Mouse (Mus musculus) liver, embryonic 11.5 days (tissue): ENCODE measurements around the gene N4bp2l2. TPM values are rescaled to one million over a fixed set of nuclear protein-coding genes. Genes with fewer than 3 reads are reported as not detected.

Source experiments
- ATAC-seq: fragments of 200-750 bp; cut with Nextera tagmentation; replicated peaks from 2 replicates; pipeline ENCODE4 v1.8.0; 2017; ENCODE audit warnings: moderate number of reproducible peaks, mild to moderate bottlenecking, moderate TSS enrichment, moderate library complexity; ENCODE audit not compliant: low FRiP score
- DNase-seq: peaks from one replicate; pipeline ENCODE4 v3.0.0-alpha.2; 2017; ENCODE audit warnings: low spot score
- H3K27ac ChIP-seq: fragments of 300-500 bp; sonication (generic); 2 replicates; pipeline ENCODE4 v1.5.1; 2014; ENCODE audit warnings: mild to moderate bottlenecking, low read depth, low read length, control low read depth
- H3K27me3 ChIP-seq: fragments of 300-500 bp; sonication (generic); replicated peaks from 2 replicates; pipeline ENCODE4 v1.6.1; 2014; ENCODE audit warnings: low read length, mixed read lengths; ENCODE audit not compliant: control insufficient read depth, insufficient read depth
- H3K36me3 ChIP-seq: fragments of 300-500 bp; sonication (generic); 2 replicates; pipeline ENCODE4 v1.6.1; 2014; ENCODE audit warnings: mild to moderate bottlenecking, low read length, moderate library complexity, mixed read lengths; ENCODE audit not compliant: control insufficient read depth, insufficient read depth
- H3K4me1 ChIP-seq: fragments of 300-500 bp; sonication (generic); replicated peaks from 2 replicates; pipeline ENCODE4 v1.6.1; 2014; ENCODE audit warnings: low read length, mixed read lengths; ENCODE audit not compliant: control insufficient read depth, insufficient read depth
- H3K4me2 ChIP-seq: fragments of 300-500 bp; sonication (generic); 2 replicates; pipeline ENCODE4 v1.6.1; 2014; ENCODE audit warnings: mild to moderate bottlenecking, control low read depth, moderate library complexity
- H3K4me3 ChIP-seq: fragments of 300-500 bp; sonication (generic); 2 replicates; pipeline ENCODE4 v1.5.1; 2014; ENCODE audit warnings: low read depth, low read length, control low read depth
- H3K9ac ChIP-seq: fragments of 300-500 bp; sonication (generic); 2 replicates; pipeline ENCODE4 v1.6.1; 2014; ENCODE audit warnings: low read depth, low read length, control low read depth
- H3K9me3 ChIP-seq: fragments of 300-500 bp; sonication (generic); 2 replicates; pipeline ENCODE4 v1.6.1; 2016; ENCODE audit warnings: low read length, inconsistent platforms, mixed read lengths; ENCODE audit not compliant: control insufficient read depth
- WGBS: fragments of 180-500 bp; shearing (Covaris S2); extraction: QIAGEN DNeasy Blood & Tissue Kit; methylation state at CpG from one replicate; pipeline ENCODE4 v1.1.7; 2014; 5-methylcytosine and 5-hydroxymethylcytosine counted together
- polyA plus RNA-seq: library from polyadenylated mRNA; unstranded; fragments of >200 nt; fragmentation: Nextera tagmentation; extraction: Ambion mirVana; gene quantifications from 2 replicates; pipeline ENCODE4 v1.2.1, GENCODE M21; 2014

N4bp2l2 gene
- polyA plus RNA-seq, 1 experiment from 2014 or later: 50.2 TPM

- Histone ChIP-seq H3K36me3 (no peaks in the 10 kb centered on the region), H3K27me3 (no peaks in the 10 kb centered on the region), H3K4me3 (no peak overlapping the region), H3K27ac (no peak overlapping the region), H3K4me1 (peaks cover 26% of the 10 kb centered on the region), H3K9me3 (no peaks in the 10 kb centered on the region), H3K9ac (no peak overlapping the region), H3K4me2 (no peak overlapping the region)
- ATAC-seq: no peak
- no peak for DNase-seq
- WGBS: 55% methylated on average over 6 of the region's 6 CpGs
Observed at GRCm38 (mm10) chr5:150584337-150584729, 81.7 kb downstream of the N4bp2l2 start.

GRCm38 (mm10) chr5:150583622-150584336 is 82.2 kb downstream of the N4bp2l2 start:
- WGBS: 61% methylated on average over 5 of the region's 5 CpGs
- DNase-seq (no peak), ATAC-seq (no peak)
- Histone ChIP-seq H3K27me3 (no peaks in the 10 kb centered on the region), H3K9me3 (no peaks in the 10 kb centered on the region), H3K27ac (no peak overlapping the region), H3K4me2 (no peak overlapping the region), H3K4me3 (no peak overlapping the region), H3K9ac (no peak overlapping the region; the same call in 1 of the 2 replicates), H3K4me1 (peaks cover 27% of the 10 kb centered on the region), H3K36me3 (no peaks in the 10 kb centered on the region)

GRCm38 (mm10) chr5:150583181-150583580 is 82.8 kb downstream of the N4bp2l2 start:
- Histone ChIP-seq H3K9me3 (no peaks in the 10 kb centered on the region), H3K36me3 (no peaks in the 10 kb centered on the region), H3K27me3 (no peaks in the 10 kb centered on the region), H3K9ac (no peak overlapping the region), H3K4me3 (no peak overlapping the region), H3K4me1 (peaks cover 30% of the 10 kb centered on the region), H3K27ac (no peak overlapping the region), H3K4me2 (no peak overlapping the region)
- no peak for ATAC-seq
- DNase-seq: no peak
- 79% methylated on average over 5 of the region's 5 CpGs for WGBS

- Histone ChIP-seq H3K4me1 (peaks cover 43% of the 10 kb centered on the region), H3K9me3 (no peaks in the 10 kb centered on the region), H3K27me3 (no peaks in the 10 kb centered on the region), H3K36me3 (no peaks in the 10 kb centered on the region), H3K9ac (no peak overlapping the region), H3K4me2 (no peak overlapping the region), H3K4me3 (no peak overlapping the region), H3K27ac (no peak overlapping the region)
- ATAC-seq (no peak), DNase-seq (no peak)
- 71% methylated on average over 6 of the region's 6 CpGs for WGBS
Observed at GRCm38 (mm10) chr5:150581180-150581579, 84.8 kb downstream of the N4bp2l2 start.

GRCm38 (mm10) chr5:150578613-150579171 is 87.3 kb downstream of the N4bp2l2 start:
- H3K4me3 ChIP-seq: no peak overlapping the region

GRCm38 (mm10) chr5:150576832-150577231 is 89.2 kb downstream of the N4bp2l2 start:
- DNase-seq (no peak), ATAC-seq (no peak)
- Histone ChIP-seq H3K4me1 (peaks cover 31% of the 10 kb centered on the region), H3K4me3 (no peak overlapping the region), H3K27ac (no peak overlapping the region), H3K36me3 (no peaks in the 10 kb centered on the region), H3K27me3 (no peaks in the 10 kb centered on the region), H3K4me2 (no peak overlapping the region), H3K9ac (no peak overlapping the region), H3K9me3 (no peaks in the 10 kb centered on the region)
- 86% methylated on average over 11 of the region's 11 CpGs for WGBS

More at GRCm38 (mm10) chr5:150578613-150579171, 87.3 kb downstream of the N4bp2l2 start:
- 42% methylated on average over 6 of the region's 6 CpGs for WGBS
- H3K9ac ChIP-seq: peak overlapping the region; percentile 4; the same call in 1 of the 2 replicates
- H3K27me3 ChIP-seq: no peaks in the 10 kb centered on the region
- H3K27ac ChIP-seq: peak overlapping the region; percentile 83
- ATAC-seq (peak; percentile 96), DNase-seq (no peak)
- H3K36me3 ChIP-seq: no peaks in the 10 kb centered on the region
- peak overlapping the region; percentile 44 for H3K4me2 ChIP-seq
- no peaks in the 10 kb centered on the region for H3K9me3 ChIP-seq
- H3K4me1 ChIP-seq: peaks cover 35% of the 10 kb centered on the region

- peaks cover under 1% of the 10 kb centered on the region; the same call in 1 of the 2 replicates for H3K36me3 ChIP-seq
Observed at GRCm38 (mm10) chr5:150574885-150575284, 91.1 kb downstream of the N4bp2l2 start.

GRCm38 (mm10) chr5:150574403-150574802 is 91.6 kb downstream of the N4bp2l2 start:
- H3K9me3 ChIP-seq: no peaks in the 10 kb centered on the region
- ATAC-seq (no peak), DNase-seq (no peak)
- H3K4me2 ChIP-seq: no peak overlapping the region
- no peak overlapping the region for H3K4me3 ChIP-seq
- peaks cover 24% of the 10 kb centered on the region for H3K4me1 ChIP-seq
- H3K27ac ChIP-seq: no peak overlapping the region
- WGBS: 87% methylated on average over 3 of the region's 3 CpGs
- H3K36me3 ChIP-seq: peaks cover 3% of the 10 kb centered on the region; the same call in 1 of the 2 replicates
- H3K9ac ChIP-seq: no peak overlapping the region
- H3K27me3 ChIP-seq: no peaks in the 10 kb centered on the region

More at GRCm38 (mm10) chr5:150574885-150575284, 91.1 kb downstream of the N4bp2l2 start:
- no peak for ATAC-seq
- no peak for DNase-seq
- WGBS: 81% methylated on average over 5 of the region's 5 CpGs
- Histone ChIP-seq H3K27ac (no peak overlapping the region), H3K4me3 (no peak overlapping the region), H3K27me3 (no peaks in the 10 kb centered on the region), H3K4me2 (no peak overlapping the region), H3K4me1 (peaks cover 29% of the 10 kb centered on the region), H3K9ac (no peak overlapping the region), H3K9me3 (no peaks in the 10 kb centered on the region)
